26 mouse cellular contexts compared by ENCODE assay signal in the genomic region with DNA sequence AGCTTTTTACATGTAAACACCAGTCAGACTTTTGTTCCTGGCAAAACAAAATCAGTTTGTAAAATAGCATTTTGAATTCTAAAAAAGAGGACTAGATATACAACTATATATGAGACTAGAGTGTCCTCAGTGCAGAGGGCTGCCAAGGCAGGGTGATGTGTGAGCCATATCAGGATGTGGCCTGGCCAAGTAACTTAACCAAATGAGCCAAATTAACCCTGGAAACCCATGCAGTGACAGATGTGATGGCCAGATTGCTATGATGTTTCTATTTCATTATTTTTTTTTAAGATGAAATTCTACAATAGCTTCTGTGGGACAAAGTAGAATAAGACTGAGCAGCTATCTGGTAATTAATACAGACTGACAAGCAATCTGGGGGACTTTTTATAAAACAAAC.
"Had no signal": no experiment of that assay in that cellular context is flagged by ENCODE, and none has a peak within 500 bp of the region (broad histone marks: within the 10 kb centered on the region; RNA-seq: fewer than 3 reads in every experiment).

No protein-coding gene starts in this region.

- H3K4me1 ChIP-seq: liver, embryonic 13.5 days; liver, embryonic 15.5 days had no signal

- DNase-seq: gastrocnemius, postnatal 14 days; gastrocnemius, postnatal 36 days; heart, adult 11 months; heart, adult 2 months; heart, postnatal 14 days; heart, postnatal 36 days; kidney, adult 11 months; kidney, adult 2 months; kidney, adult 9 months; kidney, postnatal 14 days; kidney, postnatal 36 days; liver; liver, embryonic 13.5 days had no signal

- H3K27ac ChIP-seq: heart, adult 2 months; heart, embryonic 13.5 days; heart, embryonic 15.5 days; hindbrain, embryonic 13.5 days; kidney, embryonic 15.5 days; kidney, postnatal 0 days; left cerebral cortex, adult 2 months; limb, embryonic 10.5 days; limb, embryonic 12.5 days; liver, embryonic 13.5 days; liver, embryonic 15.5 days had no signal

- H3K4me3 ChIP-seq: heart, adult 2 months; heart, embryonic 13.5 days; heart, embryonic 15.5 days; hindbrain, embryonic 13.5 days; kidney, embryonic 15.5 days; left cerebral cortex, adult 2 months; limb, embryonic 10.5 days; limb, embryonic 12.5 days; liver, embryonic 13.5 days; liver, embryonic 15.5 days had no signal

- H3K27me3 ChIP-seq: heart, embryonic 13.5 days; heart, embryonic 15.5 days; kidney, embryonic 15.5 days; limb, embryonic 12.5 days; liver, embryonic 13.5 days; liver, embryonic 15.5 days had no signal

- H3K9ac ChIP-seq: heart, embryonic 13.5 days; heart, embryonic 15.5 days; hindbrain, embryonic 13.5 days; kidney, embryonic 15.5 days; limb, embryonic 12.5 days; liver, embryonic 13.5 days; liver, embryonic 15.5 days had no signal

- ATAC-seq: hindbrain, embryonic 16.5 days; intestine, embryonic 16.5 days had no signal

- H3K4me2 ChIP-seq: heart, embryonic 11.5 days; heart, embryonic 13.5 days; heart, embryonic 15.5 days; hindbrain, embryonic 13.5 days; kidney, embryonic 15.5 days; limb, embryonic 12.5 days; liver, embryonic 11.5 days; liver, embryonic 13.5 days; liver, embryonic 15.5 days had no signal

- H3K9me3 ChIP-seq: heart, embryonic 13.5 days; heart, embryonic 15.5 days; hindbrain, embryonic 13.5 days; kidney, embryonic 15.5 days; limb, embryonic 10.5 days; limb, embryonic 12.5 days; liver, embryonic 13.5 days; liver, embryonic 15.5 days had no signal

- H3K36me3 ChIP-seq: heart, embryonic 13.5 days; heart, embryonic 15.5 days; hindbrain, embryonic 13.5 days; kidney, embryonic 15.5 days; limb, embryonic 10.5 days; limb, embryonic 12.5 days; liver, embryonic 13.5 days; liver, embryonic 15.5 days had no signal
